Mouse (Mus musculus): Measurements from ENCODE around the gene Unc93b1. TPM values are rescaled to one million over a fixed set of nuclear protein-coding genes. Genes with fewer than 3 reads are reported as not detected.

Gene Unc93b1
- polyA plus RNA-seq (2016; fragmentation: Nextera tagmentation; extraction: Ambion mirVana): 8.1 and 8.5 TPM in 2 replicates

GRCm38 (mm10) chr19:3935032-3935895, at the start of gene Unc93b1:
TSS of gene Unc93b1 (plus strand) at chr19:3935186.
- ATAC-seq (ENCODE audit: low FRiP score): peak; percentile 71
- H3K27ac ChIP-seq: no peak within 1 kb of the TSS
- no peaks in the 10 kb centered on the region for H3K9me3 ChIP-seq (replicated peaks)
- no peaks in the 10 kb centered on the region for H3K36me3 ChIP-seq
- 7% methylated on average over 37 of the region's 42 CpGs for WGBS
- H3K9ac ChIP-seq: peak within 1 kb of the TSS; percentile 61
- peak within 1 kb of the TSS; percentile 79 for H3K4me2 ChIP-seq (replicated peaks)
- H3K4me3 ChIP-seq: peak within 1 kb of the TSS; percentile 37
- peaks cover 15% of the 10 kb centered on the region for H3K4me1 ChIP-seq
- H3K27me3 ChIP-seq: peaks cover 20% of the 10 kb centered on the region

DNA sequence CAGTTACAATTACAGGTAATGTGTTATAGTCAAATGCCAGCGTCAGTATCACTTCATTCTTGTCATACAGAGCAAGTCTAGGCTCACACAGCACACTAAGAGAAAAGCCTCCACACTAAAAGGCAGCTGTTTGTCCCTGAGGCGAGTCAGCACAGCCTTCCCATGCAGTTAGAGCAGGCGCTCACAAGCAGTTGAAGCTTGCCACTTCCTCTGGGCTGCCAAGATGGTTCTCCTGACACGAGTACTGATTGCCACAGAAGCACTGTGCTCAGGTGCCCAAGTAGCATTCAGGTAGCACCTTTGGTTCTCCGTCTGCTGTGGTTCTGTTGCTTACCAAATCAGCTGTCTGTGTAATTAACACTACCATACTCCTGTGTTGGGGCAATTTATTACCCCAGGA, 45.9 kb upstream of the Unc93b1 start:
- H3K4me1 ChIP-seq: no peaks in the 10 kb centered on the region
- no peak overlapping the region for H3K4me3 ChIP-seq
- no peaks in the 10 kb centered on the region for H3K27me3 ChIP-seq
- 87% methylated on average over 5 of the region's 5 CpGs for WGBS
- no peaks in the 10 kb centered on the region for H3K9me3 ChIP-seq (replicated peaks)
- no peak overlapping the region for H3K9ac ChIP-seq
- no peak overlapping the region for H3K27ac ChIP-seq
- no peak for ATAC-seq (ENCODE audit: low FRiP score)
- H3K4me2 ChIP-seq (replicated peaks): no peak overlapping the region
- peaks cover 76% of the 10 kb centered on the region for H3K36me3 ChIP-seq

DNA sequence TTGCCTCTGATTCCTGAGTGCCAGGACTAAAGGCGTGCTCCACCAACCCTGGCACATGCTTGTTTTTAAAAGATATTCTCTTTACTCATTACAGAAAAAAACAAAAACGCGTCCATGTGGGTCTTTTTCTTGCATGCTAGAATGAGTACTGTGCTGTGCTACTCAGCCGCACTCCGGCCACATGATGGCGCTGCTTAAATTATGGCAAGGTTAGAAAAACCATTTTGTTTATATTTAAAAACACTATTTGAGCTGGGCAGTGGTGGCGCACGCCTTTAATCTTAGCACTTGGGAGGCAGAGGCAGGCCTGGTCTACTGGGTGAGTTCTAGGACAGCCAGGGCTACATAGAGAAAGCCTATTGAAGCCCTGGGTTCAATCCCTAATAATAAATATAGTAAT, 44.8 kb upstream of the Unc93b1 start:
- no peaks in the 10 kb centered on the region for H3K9me3 ChIP-seq (replicated peaks)
- 90% methylated on average over 8 of the region's 8 CpGs for WGBS
- H3K4me1 ChIP-seq: peaks cover 5% of the 10 kb centered on the region
- no peak overlapping the region for H3K9ac ChIP-seq
- peaks cover 86% of the 10 kb centered on the region for H3K36me3 ChIP-seq
- no peak overlapping the region for H3K4me3 ChIP-seq
- H3K4me2 ChIP-seq (replicated peaks): no peak overlapping the region
- no peak for ATAC-seq (ENCODE audit: low FRiP score)
- no peak overlapping the region for H3K27ac ChIP-seq
- H3K27me3 ChIP-seq: no peaks in the 10 kb centered on the region

- Histone ChIP-seq H3K9ac (no peak overlapping the region), H3K27ac (no peak overlapping the region), H3K4me1 (peaks cover 15% of the 10 kb centered on the region), H3K9me3 (replicated peaks) (no peaks in the 10 kb centered on the region), H3K27me3 (no peaks in the 10 kb centered on the region), H3K4me3 (no peak overlapping the region), H3K36me3 (peaks cover 86% of the 10 kb centered on the region), H3K4me2 (replicated peaks) (no peak overlapping the region)
- ATAC-seq (ENCODE audit: low FRiP score): no peak
- 87% methylated on average over 4 of the region's 4 CpGs for WGBS
Observed at GRCm38 (mm10) chr19:3893545-3894116, 41.4 kb upstream of the Unc93b1 start.

- no peaks in the 10 kb centered on the region for H3K27me3 ChIP-seq
- H3K27ac ChIP-seq: no peak overlapping the region; the same call in 1 of the 2 replicates
- no peak overlapping the region for H3K4me2 ChIP-seq (replicated peaks)
- no peak for ATAC-seq (ENCODE audit: low FRiP score)
- 93% methylated on average over 2 of the region's 2 CpGs for WGBS
- peaks cover 80% of the 10 kb centered on the region for H3K36me3 ChIP-seq
- no peaks in the 10 kb centered on the region for H3K9me3 ChIP-seq (replicated peaks)
- no peak overlapping the region for H3K9ac ChIP-seq
- peaks cover 15% of the 10 kb centered on the region for H3K4me1 ChIP-seq
- no peak overlapping the region for H3K4me3 ChIP-seq
Observed at GRCm38 (mm10) chr19:3894294-3894693, 40.7 kb upstream of the Unc93b1 start.

- Histone ChIP-seq H3K4me2 (replicated peaks) (no peak overlapping the region), H3K9ac (no peak overlapping the region), H3K9me3 (replicated peaks) (no peaks in the 10 kb centered on the region), H3K4me3 (no peak overlapping the region), H3K27ac (peak overlapping the region; percentile 79), H3K27me3 (no peaks in the 10 kb centered on the region), H3K4me1 (peaks cover 15% of the 10 kb centered on the region), H3K36me3 (peaks cover 71% of the 10 kb centered on the region)
- 15% methylated on average over 3 of the region's 3 CpGs for WGBS
- ATAC-seq (ENCODE audit: low FRiP score): peak; percentile 74
Observed at GRCm38 (mm10) chr19:3895171-3895631, 39.8 kb upstream of the Unc93b1 start.

GRCm38 (mm10) chr19:3896208-3896607, 38.8 kb upstream of the Unc93b1 start:
- ATAC-seq (ENCODE audit: low FRiP score): no peak
- peaks cover 62% of the 10 kb centered on the region for H3K36me3 ChIP-seq

DNA sequence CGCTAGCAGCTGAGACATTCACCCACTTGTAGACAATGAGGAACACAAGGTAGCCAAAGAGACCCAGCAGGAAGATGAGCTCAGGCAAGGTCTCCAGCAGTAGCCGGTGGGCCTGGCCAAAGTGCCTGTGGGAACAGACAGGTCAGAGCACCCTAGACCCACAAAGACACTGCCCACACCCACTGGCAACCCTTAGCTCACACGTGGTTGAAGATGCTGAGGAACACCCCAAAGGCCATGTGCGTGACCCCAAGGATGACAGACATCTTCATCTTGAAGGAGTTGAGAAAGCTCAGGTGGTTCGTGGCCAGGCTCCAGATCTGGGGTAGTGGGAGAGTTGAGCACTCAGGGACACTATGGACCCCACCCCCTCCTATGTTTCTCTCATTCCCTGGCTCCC, 37.4 kb upstream of the Unc93b1 start:
- ATAC-seq (ENCODE audit: low FRiP score): no peak
- H3K4me3 ChIP-seq: no peak overlapping the region
- WGBS: 92% methylated on average over 5 of the region's 5 CpGs

More at GRCm38 (mm10) chr19:3896208-3896607, 38.8 kb upstream of the Unc93b1 start:
- peak overlapping the region; percentile 79 for H3K27ac ChIP-seq
- H3K27me3 ChIP-seq: no peaks in the 10 kb centered on the region
- no peak overlapping the region for H3K4me2 ChIP-seq (replicated peaks)
- no peak overlapping the region for H3K9ac ChIP-seq
- H3K4me1 ChIP-seq: peaks cover 15% of the 10 kb centered on the region
- no peaks in the 10 kb centered on the region for H3K9me3 ChIP-seq (replicated peaks)
- 94% methylated on average over 10 of the region's 10 CpGs for WGBS
- H3K4me3 ChIP-seq: no peak overlapping the region

GRCm38 (mm10) chr19:3898952-3899351, 36.0 kb upstream of the Unc93b1 start:
- 80% methylated on average over 7 of the region's 7 CpGs for WGBS
- H3K27me3 ChIP-seq: no peaks in the 10 kb centered on the region; the same call in 1 of the 2 replicates
- no peaks in the 10 kb centered on the region for H3K9me3 ChIP-seq (replicated peaks)
- H3K27ac ChIP-seq: no peak overlapping the region
- no peak overlapping the region for H3K4me3 ChIP-seq
- peaks cover 40% of the 10 kb centered on the region for H3K36me3 ChIP-seq
- H3K4me1 ChIP-seq: peaks cover 15% of the 10 kb centered on the region
- no peak for ATAC-seq (ENCODE audit: low FRiP score)
- H3K9ac ChIP-seq: no peak overlapping the region
- no peak overlapping the region for H3K4me2 ChIP-seq (replicated peaks)

More for the DNA sequence above, 37.4 kb upstream of the Unc93b1 start:
- Histone ChIP-seq H3K27me3 (no peaks in the 10 kb centered on the region), H3K9me3 (replicated peaks) (no peaks in the 10 kb centered on the region), H3K4me2 (replicated peaks) (no peak overlapping the region), H3K9ac (no peak overlapping the region), H3K4me1 (peaks cover 15% of the 10 kb centered on the region), H3K36me3 (peaks cover 54% of the 10 kb centered on the region), H3K27ac (no peak overlapping the region)

DNA sequence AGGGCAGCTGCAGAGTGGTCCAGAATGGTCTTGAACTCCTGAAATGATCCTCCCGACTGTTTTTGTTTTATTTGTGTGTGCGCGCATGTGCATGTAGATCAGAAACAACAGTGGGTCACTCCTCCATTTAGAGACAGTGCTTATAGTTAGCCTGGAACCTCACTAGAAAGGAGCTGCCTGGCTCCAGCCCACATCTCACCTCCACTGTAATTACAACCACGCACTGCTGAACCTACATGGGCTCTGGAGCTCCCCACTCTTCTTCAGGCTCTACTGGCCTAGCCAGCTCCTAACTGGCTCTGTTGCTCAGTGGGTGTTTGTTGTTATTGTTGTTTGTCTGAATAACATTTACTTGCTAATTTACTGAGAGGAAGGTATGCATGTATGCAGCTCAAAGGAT, 35.4 kb upstream of the Unc93b1 start:
- no peak for ATAC-seq (ENCODE audit: low FRiP score)
- Histone ChIP-seq H3K4me3 (no peak overlapping the region), H3K4me2 (replicated peaks) (no peak overlapping the region), H3K9me3 (replicated peaks) (no peaks in the 10 kb centered on the region), H3K4me1 (peaks cover 15% of the 10 kb centered on the region), H3K27ac (no peak overlapping the region), H3K9ac (no peak overlapping the region), H3K36me3 (peaks cover 33% of the 10 kb centered on the region), H3K27me3 (no peaks in the 10 kb centered on the region; the same call in 1 of the 2 replicates)
- 96% methylated on average over 4 of the region's 4 CpGs for WGBS

DNA sequence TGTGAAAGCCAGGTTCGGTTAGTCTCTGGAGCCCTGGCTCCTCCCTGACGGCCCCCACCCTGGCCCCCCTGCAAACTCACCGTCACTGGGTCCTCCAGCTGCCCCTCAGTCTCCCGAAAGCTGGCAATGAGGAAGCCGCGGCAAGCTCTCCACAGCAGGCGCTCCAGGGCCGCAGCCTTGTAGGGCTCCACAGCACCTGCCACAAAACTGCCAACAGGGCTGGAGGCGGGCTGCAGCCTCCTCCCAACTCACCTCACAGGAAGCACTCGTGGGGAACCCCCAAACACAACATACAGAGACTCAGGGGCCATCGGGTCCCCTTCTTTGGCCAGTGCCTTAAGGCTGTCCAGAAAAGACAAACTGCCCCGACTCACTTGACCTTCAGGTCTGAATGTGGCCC, 32.0 kb upstream of the Unc93b1 start:
- H3K9me3 ChIP-seq (replicated peaks): no peaks in the 10 kb centered on the region
- no peak for ATAC-seq (ENCODE audit: low FRiP score)
- peaks cover 23% of the 10 kb centered on the region for H3K4me1 ChIP-seq
- H3K4me2 ChIP-seq (replicated peaks): no peak overlapping the region
- H3K9ac ChIP-seq: 0 out of 2 replicates have a peak overlapping the region, but pooled peaks have one; percentile 13
- no peaks in the 10 kb centered on the region; the same call in 1 of the 2 replicates for H3K27me3 ChIP-seq
- no peak overlapping the region for H3K27ac ChIP-seq
- no peak overlapping the region for H3K4me3 ChIP-seq
- WGBS: 79% methylated on average over 12 of the region's 12 CpGs
- peaks cover 9% of the 10 kb centered on the region for H3K36me3 ChIP-seq

GRCm38 (mm10) chr19:3903648-3904362, 31.2 kb upstream of the Unc93b1 start:
- Histone ChIP-seq H3K4me1 (peaks cover 23% of the 10 kb centered on the region), H3K9me3 (replicated peaks) (no peaks in the 10 kb centered on the region), H3K9ac (0 out of 2 replicates have a peak overlapping the region, but pooled peaks have one; percentile 13), H3K4me3 (no peak overlapping the region), H3K4me2 (replicated peaks) (no peak overlapping the region), H3K27ac (no peak overlapping the region), H3K27me3 (no peaks in the 10 kb centered on the region; the same call in 1 of the 2 replicates), H3K36me3 (peaks cover 17% of the 10 kb centered on the region)
- ATAC-seq (ENCODE audit: low FRiP score): no peak
- 67% methylated on average over 25 of the region's 25 CpGs for WGBS

All from hindbrain, embryonic 12.5 days (tissue).